Mouse (Mus musculus): ENCODE results near the gene Sirpb1c. TPM values are rescaled to one million over a fixed set of nuclear protein-coding genes. Genes with fewer than 3 reads are reported as not detected.
"Not testable (repeated sequence)": the region's sequence is repeated elsewhere in the genome, so short reads cannot be mapped to it uniquely, and the experiment has no call there.

Gene Sirpb1c
- total RNA-seq (2015; ENCODE audit: low replicate concordance) = 7.5 and 14.4 TPM in 2 replicates
- total RNA-seq (2017; ENCODE audit: low replicate concordance) = 0.98 and 9.1 TPM in 2 replicates

DNA sequence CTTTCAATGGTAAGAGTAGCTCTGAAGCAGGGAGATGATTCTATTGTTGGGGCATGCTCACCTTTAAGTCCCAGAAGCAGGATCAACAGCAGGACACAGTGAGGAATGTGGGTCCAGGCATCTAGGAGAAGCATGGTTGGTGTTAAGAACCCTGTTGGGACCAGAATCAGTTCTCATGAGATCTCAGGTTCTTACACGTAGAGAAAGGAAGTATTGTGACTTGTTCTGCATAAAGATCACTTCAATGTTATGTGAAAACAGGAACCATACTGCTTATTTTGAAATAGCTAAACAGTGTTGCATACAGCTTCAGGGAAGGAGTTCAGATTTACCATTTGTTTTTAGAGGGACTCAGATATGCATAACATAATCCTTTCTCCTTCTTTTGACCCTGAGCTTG is at the start of gene Sirpb1c:
Gene Sirpb1c (minus strand): TSS at position 249 of the 400 bp plus-strand sequence.
- not testable (repeated sequence) for ATAC-seq (replicated peaks; ENCODE audit: low FRiP score, poor library complexity, severe bottlenecking)

DNA sequence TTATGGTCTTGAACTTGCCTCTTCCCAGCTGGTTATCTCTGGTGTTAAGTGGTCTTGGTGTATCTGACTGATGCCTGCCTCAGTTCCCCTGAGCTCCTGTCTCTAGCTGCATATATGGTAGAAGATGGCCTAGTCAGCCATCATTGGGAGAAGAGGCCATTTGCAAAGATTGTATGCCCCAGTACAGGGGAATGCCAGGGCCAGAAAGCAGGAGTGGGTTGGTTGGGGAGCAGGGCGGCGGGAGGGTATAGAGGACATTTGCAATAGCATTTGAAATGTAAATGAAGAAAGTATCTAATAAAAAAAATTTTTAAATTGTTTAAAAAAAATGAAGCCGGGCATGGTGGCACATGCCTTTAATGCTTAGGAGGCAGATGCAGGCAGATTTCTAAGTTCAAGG is 38.1 kb upstream of the Sirpb1c start:
- no peak for ATAC-seq (replicated peaks; ENCODE audit: low FRiP score, poor library complexity, severe bottlenecking)

DNA sequence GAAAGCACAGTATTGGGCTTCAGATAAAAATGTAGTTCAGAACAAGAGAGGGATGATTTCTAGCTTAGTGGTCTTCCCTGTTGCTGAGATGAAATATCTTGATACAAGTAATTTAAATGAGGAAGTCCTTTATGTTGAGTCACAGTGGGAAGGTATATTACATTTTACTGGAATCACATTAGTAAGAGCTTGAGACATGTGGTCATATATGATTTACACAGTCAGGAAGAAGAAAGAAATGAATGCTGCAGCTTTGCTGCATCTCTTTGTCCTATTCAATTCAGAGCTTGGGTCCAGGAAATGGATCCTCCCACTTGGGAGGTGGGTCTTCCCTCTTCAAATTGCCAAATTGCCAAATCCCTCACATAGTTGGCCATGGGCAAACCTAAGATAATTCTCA is 7.4 kb upstream of the Sirpb1c start:
- ATAC-seq (replicated peaks; ENCODE audit: low FRiP score, poor library complexity, severe bottlenecking) = not testable (repeated sequence)

DNA sequence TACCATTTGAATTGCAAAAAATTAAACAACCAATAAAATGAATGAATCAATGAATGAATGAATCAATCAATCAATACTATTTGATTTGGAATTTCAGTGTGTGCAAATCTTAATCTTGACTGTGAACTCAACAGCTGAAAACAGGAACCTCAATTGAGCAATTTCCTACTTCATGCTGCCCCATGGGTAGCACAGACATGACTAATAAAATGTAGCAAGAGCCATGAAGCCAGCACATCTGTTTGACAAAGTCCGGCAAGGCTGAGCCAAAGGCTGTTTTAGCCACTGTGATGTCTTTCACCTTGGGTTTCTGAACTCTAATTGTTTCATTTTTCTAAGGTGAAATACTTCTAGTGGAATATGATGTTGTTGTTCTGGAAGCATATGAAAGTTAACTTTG is 1.6 kb upstream of the Sirpb1c start:
- ATAC-seq (replicated peaks; ENCODE audit: low FRiP score, poor library complexity, severe bottlenecking) = no peak

DNA sequence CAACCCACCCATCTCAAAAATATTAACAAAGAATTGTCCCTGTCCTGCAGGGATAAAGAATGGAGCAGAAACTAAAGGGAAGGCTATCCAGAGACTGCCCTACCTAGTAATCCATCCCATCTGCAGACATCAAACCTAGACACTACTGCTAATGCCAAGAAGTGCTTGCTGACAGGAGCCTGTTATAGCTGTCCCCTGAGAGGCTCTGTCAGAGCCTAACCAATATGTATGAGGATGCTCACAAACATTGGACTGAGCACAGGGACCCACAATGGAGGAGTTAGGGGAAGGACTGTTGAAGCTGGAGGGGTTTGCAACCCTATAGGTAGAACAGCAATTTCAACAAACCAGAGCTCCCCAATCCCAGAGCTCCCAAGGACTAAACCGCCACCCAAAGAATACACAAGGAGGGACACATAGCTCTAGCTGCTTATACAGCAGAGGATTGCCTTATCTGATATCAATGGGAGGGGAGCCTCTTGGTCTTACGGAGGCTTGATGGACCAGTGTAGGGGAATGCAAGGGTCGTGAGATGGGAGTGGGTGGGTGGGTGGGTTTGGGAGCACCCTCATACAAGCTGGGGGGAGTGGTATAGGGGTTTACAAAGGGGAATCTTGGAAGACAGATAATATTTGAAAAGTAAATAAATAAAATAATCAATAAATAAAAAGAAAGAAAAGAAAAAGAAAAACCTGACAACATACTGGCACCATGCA is 838 bp downstream of the Sirpb1c start:
- no peak for ATAC-seq (replicated peaks; ENCODE audit: low FRiP score, poor library complexity, severe bottlenecking)

DNA sequence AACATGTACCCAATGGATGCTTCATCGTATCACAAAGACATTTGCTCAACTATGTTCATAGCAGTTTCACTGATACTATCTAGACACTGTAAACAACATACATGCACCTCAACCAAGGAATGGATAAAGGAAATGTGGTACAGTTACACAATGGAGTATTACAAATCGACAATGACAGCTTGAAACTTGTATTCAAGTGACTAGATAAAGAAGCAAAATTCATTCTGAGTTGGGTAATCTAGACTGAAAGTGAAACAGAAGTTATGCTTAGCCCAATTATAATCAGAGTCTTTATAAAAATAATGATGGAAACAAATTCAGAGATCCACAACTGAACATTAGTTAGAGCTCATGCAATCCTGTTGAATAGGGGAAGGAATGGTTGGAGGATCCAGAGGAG is 74.7 kb downstream of the Sirpb1c start:
- ATAC-seq (replicated peaks; ENCODE audit: low FRiP score, poor library complexity, severe bottlenecking) = not testable (repeated sequence)

Other genes with a start within 250 kb of the Sirpb1c start
- 4.0 and 7.1 TPM in 2 replicates for gene Gm5150, start 157.9 kb upstream of the Sirpb1c start, total RNA-seq (2015; ENCODE audit: low replicate concordance)
- gene Gm5150, start 157.9 kb upstream of the Sirpb1c start, total RNA-seq (2017; ENCODE audit: low replicate concordance) = 0.77 TPM in 1 of 2 replicates, not detected in the other

Data from erythroid progenitor cell, adult 5-6 weeks (primary cell).